Mouse (Mus musculus): ENCODE measurements around the gene Defa17. TPM values are rescaled to one million over a fixed set of nuclear protein-coding genes. Genes with fewer than 3 reads are reported as not detected.
"Not testable (repeated sequence)": the region's sequence is repeated elsewhere in the genome, so short reads cannot be mapped to it uniquely, and the experiment has no call there.

Defa17 gene
- not detected for total RNA-seq (2021)
- long read RNA-seq, result 0 reads

DNA sequence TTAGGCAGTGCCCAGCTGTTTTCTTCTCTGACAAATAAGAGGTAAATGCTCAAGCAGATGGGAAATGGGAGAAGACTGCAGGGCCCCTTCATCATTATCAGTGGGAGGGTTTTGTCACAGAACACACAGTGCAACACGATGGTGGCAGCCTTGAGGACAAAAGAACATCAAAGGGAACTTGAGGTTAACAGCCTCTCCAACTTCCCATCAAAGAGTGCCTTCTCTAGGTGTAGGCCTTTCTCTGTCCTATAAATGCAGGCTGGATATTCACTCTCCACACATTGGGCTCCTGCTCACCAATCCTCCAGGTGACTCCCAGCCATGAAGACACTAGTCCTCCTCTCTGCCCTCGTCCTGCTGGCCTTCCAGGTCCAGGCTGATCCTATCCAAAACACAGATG lies at the start of gene Defa17:
TSS of gene Defa17 (plus strand) at position 301 of the 400 bp plus-strand sequence.
- not testable (repeated sequence) for DNase-seq (ENCODE audit: low spot score in 2 of 2)

- not testable (repeated sequence) for DNase-seq (ENCODE audit: low spot score in 2 of 2)
These were observed 37.7 kb upstream of the Defa17 start, which contains the start of gene Defa26 for GRCm38 (mm10) chr8:21617883-21618282. Gene Defa26 (plus strand): TSS chr8:21618183.

GRCm38 (mm10) chr8:21665497-21665896 lies 9.9 kb downstream of the Defa17 start, which contains the start of gene Defa34:
Gene Defa34 (plus strand): TSS chr8:21665797.
- not testable (repeated sequence) for DNase-seq (ENCODE audit: low spot score in 2 of 2)

DNA sequence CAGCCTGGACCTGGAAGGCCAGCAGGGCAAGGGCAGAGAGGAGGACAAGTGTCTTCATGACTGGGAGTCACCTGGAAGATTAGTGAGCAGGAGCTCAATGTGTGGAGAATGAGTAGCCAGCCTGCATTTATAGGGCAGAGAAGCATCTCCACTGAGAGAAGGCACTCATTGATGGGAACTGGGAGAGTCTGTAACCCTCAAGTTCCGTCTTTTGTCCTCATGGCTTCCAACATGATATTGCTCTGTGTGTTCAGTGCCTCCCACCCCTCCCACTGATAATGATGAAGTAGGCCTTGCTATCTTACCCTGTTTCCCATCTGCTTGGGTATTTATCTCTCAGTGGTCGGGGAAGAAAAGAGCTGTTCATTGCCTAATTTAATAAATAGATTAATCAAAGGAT lies 48.0 kb downstream of the Defa17 start, which contains the start of gene AY761184:
TSS of gene AY761184 (minus strand) at position 101 of the 400 bp plus-strand sequence.
- not testable (repeated sequence) for DNase-seq (ENCODE audit: low spot score in 2 of 2)

Other genes with a start within 250 kb of the Defa17 start
- not detected for gene Defa36, start 228.4 kb upstream of the Defa17 start, total RNA-seq (2021)
- not detected for gene Gm7849, start 199.2 kb upstream of the Defa17 start, total RNA-seq (2021)
- gene Defa20, start 146.5 kb upstream of the Defa17 start, total RNA-seq (2021), result not detected
- gene Defa32, start 126.7 kb upstream of the Defa17 start, total RNA-seq (2021), result not detected
- gene Defa37, start 90.4 kb upstream of the Defa17 start, total RNA-seq (2021), result not detected
- not detected for gene Defa28, start 72.8 kb upstream of the Defa17 start, total RNA-seq (2021)
- gene Gm7861, start 61.3 kb upstream of the Defa17 start, total RNA-seq (2021), result not detected
- gene Defa26, start 37.6 kb upstream of the Defa17 start, total RNA-seq (2021), result not detected
- not detected for gene Defa34, start 10.0 kb downstream of the Defa17 start, total RNA-seq (2021)
- gene AY761184, start 47.9 kb downstream of the Defa17 start, total RNA-seq (2021), result not detected
- not detected for gene Defa24, start 78.7 kb downstream of the Defa17 start, total RNA-seq (2021)
- not detected for gene Defb50, start 167.8 kb downstream of the Defa17 start, total RNA-seq (2021)
- gene Defb2, start 184.1 kb downstream of the Defa17 start, total RNA-seq (2021), result not detected
- gene Defb10, start 203.1 kb downstream of the Defa17 start, total RNA-seq (2021), result not detected
- not detected for gene Defb9, start 229.6 kb downstream of the Defa17 start, total RNA-seq (2021)

All from layer of hippocampus, adult 18-20 months (tissue).